Mouse (Mus musculus): ENCODE data around the gene Ermap.

Ermap gene

DNA sequence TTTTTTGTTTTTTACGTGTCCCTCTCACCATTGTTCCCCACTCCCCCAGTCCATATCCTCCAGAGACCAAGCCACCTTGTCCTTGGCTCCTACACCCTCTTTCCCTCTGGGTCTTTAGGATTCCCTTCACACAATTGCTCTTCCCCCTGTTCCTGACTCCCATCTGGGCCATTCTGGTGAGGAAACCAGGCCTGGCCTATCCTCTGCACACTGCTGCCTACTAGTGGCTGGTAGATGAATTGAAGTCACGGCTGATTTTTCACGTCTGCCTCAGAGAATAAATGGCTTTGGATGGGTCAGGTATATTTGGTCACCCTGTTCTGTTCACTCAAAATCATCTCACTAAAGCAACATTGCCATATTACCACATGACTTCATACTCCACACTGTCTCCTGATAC lies 49.7 kb downstream of the Ermap start:
- in situ Hi-C loops (cut with MboI, MseI) = no loop called here

DNA sequence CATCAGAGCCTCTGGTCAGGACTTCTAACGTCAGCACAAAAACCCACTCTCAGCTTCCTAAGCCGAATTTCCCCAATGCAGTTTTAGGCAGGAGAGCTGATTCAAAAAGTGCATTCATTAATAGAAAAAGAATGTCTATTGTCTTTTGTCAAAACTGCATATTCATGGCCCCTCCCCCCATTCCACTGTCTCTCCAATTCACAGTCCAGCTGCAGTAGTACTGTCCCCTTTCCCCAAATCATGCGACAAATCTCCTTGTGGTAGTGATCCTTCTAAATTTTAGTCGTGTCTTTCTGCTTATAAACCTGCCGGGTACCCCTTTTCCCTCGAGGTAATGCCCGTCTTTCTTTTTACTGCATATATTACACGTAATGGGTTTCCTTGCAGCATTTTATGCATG lies 51.0 kb downstream of the Ermap start:
- in situ Hi-C loops (cut with MboI, MseI) = no loop called here

DNA sequence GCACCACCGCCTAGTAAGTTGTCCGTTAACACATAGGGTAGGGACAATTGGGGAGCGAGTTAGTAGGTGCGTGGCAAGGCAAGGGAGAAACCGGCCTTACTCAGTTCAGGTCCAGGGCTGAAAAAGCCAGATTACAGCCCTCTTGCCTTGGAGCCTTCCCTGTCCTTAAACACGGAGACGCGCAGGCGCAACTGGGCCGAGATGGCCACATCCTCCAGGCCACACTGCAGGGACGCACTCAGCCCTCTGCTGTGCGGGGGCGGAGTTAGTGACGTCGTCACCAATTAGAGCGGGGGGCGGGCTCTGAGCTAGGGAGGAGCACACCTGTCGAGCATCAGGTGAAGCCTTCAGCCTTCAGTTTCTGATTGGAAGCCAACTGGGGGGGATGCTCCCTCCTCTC lies 51.6 kb downstream of the Ermap start:
- in situ Hi-C loops (cut with MboI, MseI) = no loop called here

DNA sequence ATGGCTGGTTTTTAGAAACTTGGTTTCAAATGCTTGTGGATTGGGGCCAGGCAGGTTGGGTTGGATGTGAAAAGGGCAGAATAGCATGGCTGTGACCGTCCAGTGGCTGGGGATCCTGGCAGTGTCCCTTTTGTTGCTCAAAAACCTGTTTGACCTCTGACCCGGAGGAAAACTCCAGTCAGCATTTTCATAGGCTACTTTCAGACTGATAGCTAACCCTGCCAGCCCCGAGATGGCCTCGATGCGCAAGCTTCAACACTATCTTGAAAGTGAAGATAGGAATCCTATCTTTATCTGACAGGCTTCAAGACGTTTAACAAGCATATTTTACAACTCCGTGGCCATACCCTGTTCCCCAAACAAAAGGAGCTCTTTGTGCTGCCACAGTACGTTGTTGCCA lies 52.5 kb downstream of the Ermap start:
- in situ Hi-C loops (cut with MboI, MseI) = no loop called here

DNA sequence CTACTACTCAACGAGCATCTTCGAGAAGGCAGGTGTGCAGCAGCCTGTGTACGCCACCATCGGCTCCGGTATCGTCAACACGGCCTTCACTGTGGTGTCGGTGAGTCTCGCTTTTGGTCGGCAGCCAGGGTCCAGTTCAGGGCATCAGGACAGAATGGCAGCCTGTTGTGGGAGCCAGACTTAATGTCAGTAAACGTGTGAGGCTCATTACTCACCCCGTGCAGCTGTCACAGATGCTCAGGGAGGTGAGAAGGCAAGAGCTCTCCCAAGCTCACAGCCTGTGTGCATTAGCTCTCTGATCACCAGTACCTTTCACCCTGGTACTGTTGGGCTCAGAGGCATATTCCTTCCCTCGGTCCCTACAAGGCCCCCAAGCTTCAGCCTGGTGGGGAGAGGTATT lies 56.0 kb downstream of the Ermap start:
- in situ Hi-C loops (cut with MboI, MseI) = no loop called here

DNA sequence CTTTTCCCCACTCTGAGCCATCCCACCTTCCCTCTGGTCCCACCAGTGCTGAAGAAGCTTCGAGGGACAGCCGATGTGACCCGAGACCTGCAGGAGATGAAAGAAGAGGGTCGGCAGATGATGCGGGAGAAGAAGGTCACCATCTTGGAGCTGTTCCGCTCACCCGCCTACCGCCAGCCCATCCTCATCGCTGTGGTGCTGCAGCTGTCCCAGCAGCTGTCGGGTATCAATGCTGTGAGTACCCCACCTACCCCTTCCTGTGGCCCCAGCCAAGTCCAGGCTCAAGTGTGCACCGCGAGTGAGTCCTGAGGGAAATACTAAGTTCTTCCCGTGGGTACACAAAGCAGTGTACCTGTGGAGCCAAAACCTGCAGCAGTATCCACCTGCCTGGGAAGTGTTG lies 56.5 kb downstream of the Ermap start:
- in situ Hi-C loops (cut with MboI, MseI) = no loop called here

DNA sequence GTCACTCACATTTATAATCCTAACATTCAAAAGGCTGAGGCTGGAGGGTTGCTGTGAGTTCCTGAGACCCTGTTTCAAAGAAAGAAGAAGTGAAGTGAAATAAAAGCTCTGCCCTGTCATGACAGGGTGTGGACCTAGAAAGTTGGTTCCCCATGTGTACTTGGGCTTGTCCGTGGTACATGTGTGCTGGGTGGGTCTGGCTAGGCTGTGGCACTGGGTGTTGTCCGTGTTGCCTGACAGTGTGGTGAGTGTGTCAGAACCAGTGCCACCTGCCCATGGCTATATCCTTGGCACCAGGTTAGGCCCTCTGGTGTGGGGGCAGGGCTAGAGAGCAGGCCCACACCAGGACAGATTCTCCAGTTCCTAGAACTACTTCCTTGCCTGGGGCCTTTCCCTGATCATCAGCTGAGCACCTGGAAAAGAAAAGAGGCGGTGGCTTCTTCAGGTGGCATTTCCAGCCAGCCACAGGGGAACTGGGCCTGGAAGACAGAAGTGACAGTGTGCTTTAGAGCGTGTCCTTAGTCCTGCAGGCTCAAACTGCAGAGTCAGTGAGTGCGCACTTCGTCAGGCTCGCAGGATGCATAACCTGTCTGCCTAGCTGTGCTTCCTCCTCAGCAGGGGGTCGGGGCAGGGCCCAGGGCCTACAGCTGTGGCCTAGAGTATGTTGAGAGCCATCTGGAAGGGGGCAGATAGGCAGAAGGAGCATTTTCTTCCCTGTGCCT lies 58.5 kb downstream of the Ermap start:
- in situ Hi-C loops (cut with MboI, MseI) = no loop called here

DNA sequence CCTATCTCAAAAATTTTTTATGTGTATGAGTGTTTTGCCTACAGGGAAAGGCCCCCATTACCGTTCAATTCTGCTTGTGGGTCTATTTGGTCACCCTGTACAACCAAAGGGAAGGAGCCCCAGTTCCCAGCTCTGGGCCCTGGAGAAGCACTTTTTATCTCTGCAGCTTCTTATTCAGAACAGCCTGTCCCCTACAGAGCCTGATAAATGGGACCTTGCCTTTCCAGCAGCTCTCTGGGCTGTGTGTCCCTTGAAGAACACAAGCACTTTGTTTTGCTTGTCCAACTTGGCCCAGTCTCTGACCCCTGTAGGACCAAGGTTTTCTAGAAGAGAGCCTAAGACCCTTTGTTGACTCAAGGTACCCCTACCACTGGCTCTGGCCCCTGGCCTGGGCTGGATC lies 60.7 kb downstream of the Ermap start:
- in situ Hi-C loops (cut with MboI, MseI) = loop anchor here (5.0 kb wide), 1 partner anchor 38 kb away; no protein-coding TSS in a partner anchor

DNA sequence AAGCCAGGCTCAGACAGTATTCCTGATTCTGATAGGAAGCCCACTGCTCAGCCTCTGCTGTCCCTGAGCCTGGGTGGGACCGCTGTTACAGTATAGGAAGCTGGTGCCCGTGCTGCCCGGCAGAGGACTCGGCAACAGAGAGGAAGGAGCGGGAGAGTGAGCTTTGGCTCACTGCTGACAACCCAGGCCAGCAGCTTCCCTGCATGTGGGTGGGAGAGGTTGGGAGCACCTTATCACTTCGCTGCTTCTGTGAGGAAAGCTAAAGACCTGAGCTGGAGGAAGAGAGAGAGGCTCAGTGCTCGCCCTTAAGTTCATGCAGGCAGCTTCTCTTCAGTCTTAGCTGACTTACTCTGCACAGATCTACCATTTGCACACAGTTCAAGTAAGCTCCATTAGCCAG lies 61.3 kb downstream of the Ermap start:
- in situ Hi-C loops (cut with MboI, MseI) = loop anchor here (5.0 kb wide), 1 partner anchor 39 kb away; no protein-coding TSS in a partner anchor

DNA sequence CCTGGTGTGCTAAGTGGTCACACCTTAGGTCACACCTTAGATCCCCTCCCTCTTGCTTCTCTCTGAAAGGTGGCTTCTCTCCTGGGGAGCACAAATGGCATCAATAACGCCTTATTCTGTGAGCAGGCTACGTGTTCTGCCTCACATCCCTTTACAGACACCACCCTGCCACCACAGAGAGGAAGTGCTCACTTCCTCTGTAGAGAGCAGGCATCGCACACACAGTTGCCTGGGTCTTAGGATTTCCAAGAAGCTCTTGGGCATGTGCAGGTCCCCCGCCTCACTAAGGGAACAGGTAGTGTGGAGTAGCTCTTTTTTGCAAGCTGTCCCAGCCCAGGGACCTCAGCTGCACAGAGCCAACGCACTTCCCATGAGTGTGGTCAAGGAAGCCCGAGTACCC lies 62.6 kb downstream of the Ermap start:
- in situ Hi-C loops (cut with MboI, MseI) = loop anchor here (5.0 kb wide), 1 partner anchor 40 kb away; no protein-coding TSS in a partner anchor

DNA sequence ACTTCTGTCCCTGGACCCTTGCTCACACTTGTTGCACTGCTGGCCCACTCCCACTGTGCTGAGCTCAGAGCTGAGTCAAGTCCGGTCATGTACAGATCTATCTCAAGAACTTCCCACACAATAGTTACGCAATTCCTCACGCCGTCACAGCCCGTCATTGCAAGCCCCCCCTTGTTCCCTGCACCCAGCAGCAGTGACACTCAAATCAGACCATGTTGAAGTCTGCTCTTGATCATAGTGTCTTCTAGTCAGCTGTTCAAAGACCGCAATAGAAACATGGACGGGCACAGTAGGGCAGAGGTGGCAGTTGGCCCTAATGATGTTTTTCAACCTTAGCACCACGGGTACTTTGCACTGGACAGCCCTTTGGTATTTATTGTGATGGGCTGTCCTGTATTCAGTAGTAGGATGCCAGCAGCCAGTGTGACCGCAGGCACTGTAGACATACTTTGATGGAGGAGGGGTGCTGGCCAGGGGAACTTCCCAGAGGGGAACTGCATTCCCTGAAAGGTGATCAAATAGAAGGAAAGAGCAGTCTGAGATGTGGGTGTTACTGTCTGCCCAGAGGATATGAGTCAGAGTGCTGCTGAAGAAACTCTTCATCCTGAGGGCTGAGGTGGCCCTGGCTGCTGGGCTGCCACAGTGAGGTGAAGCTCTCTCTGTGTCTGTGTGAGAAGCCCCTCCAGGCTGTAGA lies 64.1 kb downstream of the Ermap start:
- in situ Hi-C loops (cut with MboI, MseI) = loop anchor here (5.0 kb wide), 1 partner anchor 42 kb away; no protein-coding TSS in a partner anchor
